Mouse (Mus musculus) yolk sac, embryonic 10.5 days (tissue): ENCODE data around the gene Rfx1.

Source experiments
- DNase-seq: peaks from one replicate; pipeline ENCODE4 v3.0.0-alpha.2; 2017; ENCODE audit warnings: low spot score

Gene Rfx1

DNA sequence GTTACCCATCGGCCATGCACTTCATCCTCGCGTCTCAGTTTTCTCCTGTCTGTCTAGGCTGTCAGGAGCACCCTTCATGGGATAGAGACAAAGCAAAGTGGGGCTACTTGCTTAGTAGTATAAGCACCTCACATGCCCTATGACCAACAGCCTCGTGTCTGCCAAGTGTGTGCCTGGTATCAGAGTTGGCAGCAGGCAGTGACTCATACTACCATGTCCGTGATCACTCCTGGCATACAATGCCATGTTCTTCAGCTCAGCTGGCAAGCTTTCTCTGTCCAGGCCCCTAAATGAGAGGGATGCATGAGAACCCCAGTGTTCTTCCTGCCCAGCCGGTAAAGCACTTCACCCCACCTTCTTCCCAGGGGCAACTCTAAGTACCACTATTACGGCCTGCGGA lies 24.0 kb downstream of the Rfx1 start:
- DNase-seq: no peak

DNA sequence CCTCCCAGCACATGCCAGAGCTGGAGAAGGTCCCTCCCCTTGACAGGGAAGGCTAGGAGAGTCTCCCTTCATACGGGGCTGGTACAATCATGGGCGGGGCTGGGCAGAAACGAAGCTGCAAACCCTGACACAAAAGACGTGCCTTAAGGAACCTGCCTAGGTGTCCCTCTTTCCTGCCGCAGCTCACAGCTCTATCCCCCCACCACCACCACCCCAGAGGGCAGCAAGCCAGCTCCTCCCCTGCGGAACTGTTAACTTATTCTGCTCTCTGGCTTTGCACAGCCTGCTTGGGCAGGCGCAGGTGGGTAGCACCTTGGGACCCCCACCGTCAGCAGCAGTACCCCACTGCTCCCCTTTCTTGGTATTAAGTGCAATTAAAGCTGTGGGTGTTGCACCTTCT lies 29.4 kb downstream of the Rfx1 start:
- DNase-seq: no peak

DNA sequence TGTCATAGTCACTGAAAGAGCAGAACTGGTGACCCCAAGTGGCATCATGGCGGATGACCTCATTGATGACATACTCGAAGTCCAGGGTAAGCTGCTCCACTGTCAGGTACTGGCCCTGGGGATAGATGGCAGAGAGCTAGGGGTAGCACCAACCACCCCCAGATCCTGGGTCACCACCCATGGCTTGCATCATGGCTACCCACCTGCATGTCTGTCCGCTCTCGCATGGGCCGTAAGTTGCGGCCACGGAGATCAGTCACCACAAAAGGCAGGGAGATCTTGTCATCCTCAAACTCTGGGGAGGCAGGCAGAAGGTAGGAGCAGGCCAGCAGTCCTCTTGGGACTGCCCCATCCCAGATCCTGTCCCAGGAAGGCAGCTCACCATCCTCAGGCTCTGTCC lies 31.7 kb downstream of the Rfx1 start:
- no peak for DNase-seq

DNA sequence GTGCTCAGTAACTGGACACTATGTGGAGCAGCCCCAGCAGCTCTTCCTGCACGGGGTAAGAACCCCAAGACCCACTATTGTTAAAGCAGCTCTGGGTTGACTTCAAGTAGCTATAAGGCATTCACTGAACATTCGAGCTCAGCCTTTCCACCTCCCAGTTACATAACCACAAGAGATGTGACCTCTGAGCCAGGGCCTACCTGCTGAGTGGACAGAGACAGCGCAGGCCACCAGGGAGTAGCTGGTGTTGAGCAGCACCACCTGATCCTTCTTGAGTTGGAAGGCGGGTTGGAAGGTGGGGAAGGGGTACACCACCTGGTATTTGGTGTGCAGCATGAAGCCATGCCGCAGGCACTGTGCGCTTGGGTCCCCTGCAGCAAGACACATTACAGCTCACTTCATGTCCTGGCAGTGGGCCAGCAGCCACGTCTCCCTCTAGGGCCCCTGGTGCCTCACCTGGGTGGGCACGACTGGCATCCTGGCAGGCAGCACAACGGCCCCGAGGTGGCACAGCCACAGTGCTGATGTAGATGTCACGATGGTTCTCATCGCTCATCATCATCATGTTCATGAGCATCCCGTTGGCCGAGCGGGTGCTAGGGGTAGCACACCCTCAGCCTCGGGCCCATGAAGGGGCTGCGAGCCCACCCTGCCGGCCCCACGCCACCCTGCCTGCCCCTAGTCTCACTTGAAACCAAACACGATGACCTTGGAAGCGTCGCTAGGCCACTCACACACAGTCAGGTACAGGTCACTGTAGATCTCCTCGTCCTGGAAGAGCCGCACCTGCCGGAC lies 35.0 kb downstream of the Rfx1 start:
- DNase-seq: peak; percentile 8

DNA sequence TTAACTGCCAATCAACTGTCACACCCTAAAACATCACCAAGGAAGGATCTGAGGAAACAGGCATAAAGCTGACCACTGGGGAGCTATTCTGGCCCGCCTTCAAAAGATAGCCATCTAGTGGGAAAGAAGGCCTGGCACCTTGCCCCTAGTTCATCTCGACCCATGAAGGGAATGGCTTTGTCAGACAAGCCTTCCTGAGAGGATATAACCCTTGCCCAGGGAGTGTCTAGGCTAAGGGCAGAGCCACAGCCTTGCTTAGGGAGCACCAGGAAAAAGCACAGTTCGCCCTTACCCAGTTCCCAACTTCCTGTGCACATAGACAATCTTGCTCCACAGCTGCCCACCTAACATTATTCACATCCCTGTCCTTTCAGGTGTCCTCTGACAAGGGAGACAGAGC lies 37.0 kb downstream of the Rfx1 start:
- no peak for DNase-seq

DNA sequence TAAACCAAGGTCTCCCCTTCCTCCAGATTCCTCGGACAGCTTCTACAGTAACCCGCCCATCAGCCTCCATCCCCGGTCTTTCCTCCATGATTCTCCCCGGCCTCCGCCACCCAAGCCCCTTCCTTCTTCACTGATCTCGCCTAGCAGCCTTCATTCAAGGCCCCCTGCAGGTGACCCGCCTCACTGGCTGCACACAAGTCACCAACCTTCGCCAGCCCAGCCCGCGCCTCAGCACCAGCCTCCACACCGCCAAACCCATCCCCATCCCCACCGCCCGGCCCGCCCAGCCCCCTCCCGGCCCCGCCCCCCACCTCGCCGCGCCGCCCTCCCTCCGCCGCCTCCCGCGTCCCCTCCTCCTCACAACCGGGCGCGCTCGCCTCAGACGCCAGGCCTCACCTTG lies 37.6 kb downstream of the Rfx1 start:
- no peak for DNase-seq

DNA sequence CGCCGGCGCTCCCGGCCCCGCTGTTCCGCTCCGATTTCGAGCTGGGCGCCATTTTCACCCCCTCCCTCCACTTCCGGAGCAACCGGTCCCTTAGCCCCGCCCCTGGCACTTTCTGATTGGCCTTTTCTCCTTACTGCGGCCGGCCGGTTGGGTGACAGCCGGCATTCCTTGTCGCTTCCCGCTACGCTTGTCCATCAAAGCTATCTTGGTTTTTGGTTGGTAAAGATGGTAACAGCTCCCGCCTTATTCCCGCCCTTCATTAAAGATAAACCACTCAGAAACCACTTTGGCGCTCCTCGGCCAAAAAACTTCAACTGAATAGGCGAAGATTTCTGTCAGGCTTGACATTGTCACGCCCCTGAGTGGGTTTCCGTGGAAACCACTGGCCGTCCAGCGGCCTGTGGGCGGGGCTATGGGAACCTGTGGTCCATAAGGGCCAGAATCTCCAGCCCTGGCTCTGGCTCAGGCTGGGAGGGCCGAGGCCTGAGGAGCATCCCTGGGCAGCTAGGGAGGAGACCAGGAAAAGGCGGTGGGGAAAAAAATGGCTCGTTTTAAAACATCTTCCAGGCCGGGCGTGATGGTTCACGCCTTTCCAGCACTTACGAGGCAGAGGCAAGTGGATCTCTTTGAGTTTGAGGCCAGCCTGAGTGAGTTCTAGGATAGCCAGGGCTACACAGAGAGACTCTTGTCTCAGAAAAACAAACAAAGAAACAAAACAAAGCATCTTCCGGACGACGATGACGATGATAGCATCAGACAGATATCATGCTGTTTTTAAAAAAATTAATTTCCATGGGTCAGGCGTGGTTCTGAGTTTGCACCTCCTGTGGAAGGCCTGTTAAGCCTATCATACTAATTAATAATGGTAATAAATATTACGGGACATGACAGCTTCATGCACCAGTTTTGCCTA lies 38.3 kb downstream of the Rfx1 start, which contains the start of gene Dcaf15:
Dcaf15 (minus strand) TSS at position 72 of the 913 bp plus-strand sequence.
- DNase-seq: peak; percentile 98

DNA sequence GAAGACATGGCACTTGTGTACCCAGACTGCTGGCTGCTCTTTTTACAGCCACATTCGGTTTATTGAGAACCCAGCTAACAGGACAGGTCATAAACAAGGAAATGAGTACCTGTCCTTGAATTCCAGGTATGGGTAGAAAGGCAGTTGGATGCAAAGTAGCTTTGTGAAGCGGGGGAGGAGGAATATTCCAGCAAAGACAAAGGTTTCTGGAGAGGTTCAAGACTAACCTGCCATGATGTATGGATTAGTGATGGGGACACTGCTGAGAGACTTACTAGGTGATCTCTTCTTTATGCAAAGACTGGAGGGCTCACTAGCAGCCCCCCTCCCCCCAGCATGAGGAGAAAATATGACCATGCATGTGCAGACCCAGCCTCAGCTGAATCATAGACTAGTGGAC lies 39.0 kb downstream of the Rfx1 start:
- DNase-seq: no peak

DNA sequence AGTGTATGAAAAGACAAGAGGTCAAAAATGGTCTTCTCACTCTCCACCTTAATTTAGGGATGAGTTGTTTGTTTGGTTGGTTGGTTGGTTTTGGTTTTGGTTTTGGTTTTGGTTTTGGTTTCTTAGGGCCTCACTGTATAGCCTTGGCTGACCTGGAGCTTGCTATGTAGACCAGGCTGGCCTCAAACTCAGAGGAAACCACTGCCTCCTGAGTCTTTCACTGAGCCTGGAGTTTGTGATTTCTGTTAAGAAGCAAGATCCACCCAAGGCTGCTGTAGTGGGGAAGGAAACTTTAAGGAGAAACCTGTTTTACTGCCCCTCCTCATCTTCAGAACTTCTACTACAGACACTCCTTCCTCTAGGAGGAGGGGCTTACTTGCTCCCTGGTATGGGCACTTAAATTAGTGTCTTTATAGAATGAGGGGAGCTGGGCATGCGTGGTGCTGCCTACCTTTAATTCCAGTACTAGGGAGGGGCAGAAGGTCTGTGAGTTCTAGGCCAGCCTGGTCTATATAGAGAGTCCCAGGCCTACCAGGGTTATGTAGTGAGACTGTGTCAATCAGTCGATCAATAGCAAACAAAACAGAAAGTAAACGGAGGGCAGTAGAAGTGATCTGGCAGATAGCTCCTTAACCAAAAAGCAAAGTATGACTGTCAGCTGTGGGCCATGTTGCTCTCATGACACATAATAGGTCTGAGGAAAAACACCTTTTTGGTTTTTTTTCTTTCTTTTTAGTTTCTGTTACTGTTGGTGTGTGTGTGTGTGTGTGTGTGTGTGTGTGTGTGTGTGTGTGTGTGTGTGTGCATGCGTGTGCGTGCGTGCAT lies 39.8 kb downstream of the Rfx1 start:
- DNase-seq: no peak

DNA sequence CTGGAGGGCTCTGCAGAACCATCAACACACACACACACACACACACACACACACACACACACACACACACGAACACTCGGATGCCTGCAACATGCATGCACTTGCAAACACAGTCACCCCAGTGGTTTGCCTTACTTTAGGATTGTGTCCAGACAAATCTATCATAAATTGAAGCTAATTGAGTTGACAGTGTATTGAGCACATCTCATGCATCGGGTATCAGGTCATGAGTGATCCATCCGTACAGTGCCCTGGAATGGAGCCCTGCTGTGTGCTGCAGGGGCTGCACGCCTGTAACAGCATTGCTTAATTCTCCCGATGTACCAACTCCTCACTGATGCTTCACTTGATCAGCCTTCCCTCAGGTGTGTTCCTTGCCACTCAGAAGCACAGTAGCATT lies 49.0 kb downstream of the Rfx1 start:
- DNase-seq: no peak

DNA sequence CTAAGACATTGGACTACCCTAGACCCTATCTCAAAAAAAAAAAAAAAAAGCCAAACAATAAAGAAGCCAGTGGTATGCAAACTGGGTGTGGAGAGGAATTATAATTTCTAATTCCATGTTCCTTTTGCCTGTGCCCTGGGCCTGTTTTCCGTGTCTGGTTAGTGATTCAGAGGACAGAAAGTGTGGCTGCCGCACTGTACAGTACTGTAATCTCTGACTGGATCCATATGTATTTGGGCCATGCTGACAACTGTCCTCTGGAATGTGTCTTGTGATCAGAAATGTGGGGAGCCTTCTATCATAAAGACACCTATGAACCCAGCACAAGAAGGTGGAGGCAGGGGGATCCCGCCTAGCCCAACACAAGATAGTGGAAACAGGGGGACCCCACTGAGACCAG lies 55.5 kb downstream of the Rfx1 start:
- no peak for DNase-seq

DNA sequence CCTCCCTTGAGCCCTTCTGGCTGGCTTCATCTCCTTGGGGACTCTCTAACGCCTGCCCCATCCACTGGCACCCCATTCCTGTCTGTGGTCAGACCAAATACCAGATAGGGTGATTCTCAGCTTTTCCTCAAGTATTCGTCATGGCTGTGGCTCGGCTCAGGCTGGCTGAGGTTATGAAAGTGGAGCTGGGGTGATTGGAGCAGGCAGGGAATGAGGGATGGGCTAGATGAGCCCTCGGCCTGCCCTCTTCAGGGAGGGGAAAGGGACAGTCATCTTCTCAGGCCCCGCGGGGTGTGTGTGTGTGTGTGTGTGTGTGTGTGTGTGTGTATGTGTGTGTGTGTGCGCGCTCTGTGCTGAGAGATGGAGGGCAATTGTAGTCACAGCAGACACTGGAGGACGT lies 59.0 kb downstream of the Rfx1 start, which contains the start of gene Podnl1:
Podnl1 (plus strand) TSS at position 334 of the 400 bp plus-strand sequence.
- no peak for DNase-seq

DNA sequence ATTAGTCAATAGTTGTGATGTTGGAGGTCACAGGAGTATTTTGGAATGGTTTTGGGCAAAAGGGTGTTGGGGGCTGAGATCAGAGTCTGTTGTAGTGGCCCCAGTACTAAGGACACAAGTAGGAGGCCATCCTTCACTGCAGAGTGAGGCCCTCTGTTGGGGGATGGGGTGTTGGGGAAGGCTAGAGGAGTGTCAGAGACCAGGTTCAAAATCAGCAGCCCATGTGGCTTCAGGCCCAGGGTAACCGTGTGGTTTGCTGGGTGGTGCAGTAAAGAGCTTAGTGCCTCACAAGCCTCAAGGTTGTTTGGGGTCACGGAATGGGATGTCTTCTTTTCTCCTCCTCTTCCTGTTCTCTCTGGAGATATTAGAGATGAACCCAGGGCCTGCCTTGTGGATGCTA lies 60.1 kb downstream of the Rfx1 start:
- DNase-seq: no peak

DNA sequence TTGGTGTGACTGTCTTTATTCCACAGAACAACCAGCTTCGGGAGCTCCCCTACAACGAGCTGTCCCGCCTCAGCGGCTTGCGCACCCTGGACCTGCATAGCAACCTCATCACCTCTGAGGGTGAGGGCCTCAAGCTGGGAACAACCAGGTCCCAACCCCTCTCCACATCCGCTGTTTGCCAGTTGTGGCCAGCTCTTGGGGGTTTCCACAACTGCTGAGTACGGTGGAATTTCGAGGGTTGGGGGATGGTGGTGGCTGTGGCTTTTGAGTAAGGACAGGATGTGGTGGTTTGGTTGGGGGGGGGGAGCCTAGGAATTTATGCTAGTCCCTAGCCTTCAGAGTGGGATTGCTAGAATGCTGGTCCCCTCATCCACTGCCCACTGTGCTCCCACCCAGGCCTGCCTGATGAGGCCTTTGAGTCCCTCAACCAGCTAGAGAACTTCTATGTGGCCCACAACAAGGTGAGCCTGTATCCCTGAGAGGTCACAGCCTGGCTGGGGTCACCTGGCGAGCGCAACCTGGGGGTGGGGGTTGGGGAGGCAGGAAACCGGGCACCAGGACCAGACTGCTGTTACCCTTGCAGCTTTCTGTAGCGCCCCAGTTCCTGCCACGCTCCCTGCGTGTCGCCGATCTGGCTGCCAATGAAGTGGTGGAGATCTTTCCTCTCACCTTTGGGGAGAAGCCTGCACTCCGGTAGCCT lies 60.7 kb downstream of the Rfx1 start:
- DNase-seq: no peak

DNA sequence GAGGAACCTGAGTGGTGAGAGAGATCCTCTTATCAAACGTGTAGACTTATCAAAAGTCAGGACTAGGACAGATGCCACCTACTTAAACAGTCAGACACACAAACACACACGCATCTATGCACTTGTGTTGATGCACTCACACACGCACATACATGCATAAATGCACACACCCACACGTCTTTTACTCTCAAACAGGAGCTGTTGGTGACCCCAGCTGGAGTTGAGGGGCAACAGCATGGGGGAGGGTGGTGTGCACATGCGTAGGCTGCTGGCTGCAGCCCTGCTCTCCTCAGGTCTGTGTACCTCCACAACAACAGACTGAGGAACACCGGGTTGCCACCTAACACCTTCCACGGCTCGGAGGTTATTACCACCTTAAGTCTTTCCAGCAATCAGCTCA lies 61.6 kb downstream of the Rfx1 start:
- no peak for DNase-seq

DNA sequence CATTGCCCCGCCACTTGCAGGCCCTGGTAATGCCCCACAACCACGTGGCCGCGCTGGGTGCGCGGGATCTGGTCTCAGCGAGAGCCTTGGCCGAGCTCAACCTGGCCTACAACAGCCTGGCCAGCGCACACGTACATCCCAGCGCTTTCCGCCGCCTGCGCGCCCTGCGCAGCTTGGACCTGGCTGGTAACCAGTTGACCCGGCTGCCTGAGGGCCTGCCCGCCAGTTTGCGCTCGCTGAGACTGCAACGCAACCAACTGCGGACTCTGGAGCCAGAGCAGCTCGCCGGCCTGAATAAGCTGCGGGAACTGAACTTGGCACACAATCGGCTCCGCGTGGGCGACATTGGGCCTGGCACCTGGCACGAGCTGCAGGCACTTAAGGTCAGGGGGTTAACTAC lies 64.2 kb downstream of the Rfx1 start:
- DNase-seq: no peak

DNA sequence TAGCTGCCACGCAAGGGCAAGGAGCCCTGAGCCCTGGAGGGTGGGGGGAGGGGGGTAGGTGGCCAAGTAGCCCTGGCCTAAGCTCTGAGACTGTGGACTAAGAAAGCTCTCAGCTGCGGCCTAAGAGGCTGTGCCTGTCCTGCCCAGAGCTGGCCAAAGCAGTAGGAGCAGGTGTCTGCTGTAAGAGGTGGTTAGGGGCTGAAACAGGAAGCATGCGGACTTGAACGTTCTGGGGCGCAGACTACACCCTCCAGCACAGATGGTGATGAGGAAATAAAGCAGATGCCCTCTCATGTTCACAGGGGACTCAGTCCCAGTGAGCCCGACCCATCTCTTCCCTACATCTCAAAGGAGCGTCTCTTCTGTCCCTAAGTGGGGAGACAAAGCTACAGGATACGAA lies 65.6 kb downstream of the Rfx1 start:
- DNase-seq: no peak

DNA sequence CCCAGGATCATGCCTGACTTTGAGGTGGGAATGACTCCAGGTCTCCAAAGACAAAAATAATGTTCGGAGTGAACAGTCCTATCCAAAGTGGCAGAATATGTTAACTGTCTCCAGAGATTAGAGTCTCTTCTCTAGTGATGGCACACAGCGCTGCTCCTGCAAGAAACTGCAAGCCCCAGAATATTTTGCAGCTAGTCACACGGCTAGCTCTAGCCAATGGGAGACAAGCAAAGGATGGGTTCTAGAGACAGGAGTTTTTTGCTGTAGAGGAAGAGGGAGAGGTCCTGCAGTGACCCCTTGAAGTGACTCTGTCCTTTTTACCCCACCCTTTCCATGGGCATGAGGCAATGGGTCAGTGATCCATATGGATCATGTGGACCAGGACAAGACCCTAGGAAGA lies 71.2 kb downstream of the Rfx1 start:
- DNase-seq: no peak

DNA sequence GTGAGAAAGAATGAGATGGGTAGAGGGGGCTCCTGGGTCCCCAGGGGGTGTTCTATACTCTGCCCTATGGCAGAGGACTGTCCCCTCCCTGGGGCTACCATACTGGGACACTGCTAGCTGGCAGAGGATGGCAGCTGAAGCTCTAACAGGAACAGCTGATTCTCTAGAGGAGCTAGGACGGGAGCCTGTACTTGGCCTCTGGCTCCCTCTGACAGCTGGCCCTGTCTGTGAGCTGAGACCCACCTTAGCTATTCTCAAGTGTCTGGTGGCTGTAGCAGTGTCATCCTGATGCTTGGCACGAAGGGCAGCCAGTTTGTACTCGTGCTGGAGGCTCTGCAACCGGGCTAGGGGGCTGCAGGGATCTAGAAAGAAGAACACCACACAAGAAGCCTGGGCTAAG lies 74.2 kb downstream of the Rfx1 start:
- no peak for DNase-seq

DNA sequence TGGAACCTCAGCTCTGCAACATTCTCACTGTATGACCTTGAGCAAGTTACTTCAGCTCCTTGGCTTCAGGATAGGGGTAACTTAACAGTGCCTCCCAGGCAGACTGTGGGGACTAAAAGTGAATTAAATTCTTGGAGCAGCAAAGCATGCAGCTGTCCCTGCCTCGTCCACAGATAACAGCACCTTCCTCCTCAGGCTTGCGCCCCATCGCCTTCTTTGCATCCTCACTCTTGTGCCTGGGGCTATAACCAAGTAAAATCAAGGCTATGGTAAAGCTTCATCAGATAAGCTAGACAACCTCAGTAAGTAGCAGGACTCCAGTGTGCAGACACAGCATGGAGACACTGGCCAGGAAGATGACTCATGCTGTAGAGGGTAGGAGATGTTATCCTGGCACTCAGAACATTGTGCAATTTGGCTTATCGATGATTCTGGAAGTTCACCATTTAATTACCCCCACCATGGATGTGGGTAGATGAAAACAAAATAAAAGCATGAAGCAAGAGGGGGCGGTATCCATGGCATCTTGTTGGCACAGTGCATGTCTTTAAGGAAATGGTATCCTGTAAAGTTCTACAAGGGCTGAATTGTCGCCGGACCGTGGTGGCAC lies 78.1 kb downstream of the Rfx1 start:
- DNase-seq: no peak
